Mouse (Mus musculus) heart, postnatal 14 days (tissue): ENCODE measurements around the gene Dusp27. TPM values are rescaled to one million over a fixed set of nuclear protein-coding genes. Genes with fewer than 3 reads are reported as not detected.
"Not testable (repeated sequence)": the region's sequence is repeated elsewhere in the genome, so short reads cannot be mapped to it uniquely, and the experiment has no call there.

Source experiments
- DNase-seq, 2 experiments: peaks; one replicate each; pipeline ENCODE4 v3.0.0; 2021 to 2022
- intact Hi-C: fragments of 180-260 bp; cut with DNase I; formaldehyde crosslinking; loops from one replicate; pipeline ENCODE4 v1.15.1; 2025
- total RNA-seq, 2 experiments: library from RNA; stranded (reverse); gene quantifications; 2 replicates each; pipeline ENCODE4 v1.2.3; 2021

Dusp27 gene
- total RNA-seq, 2 experiments from 2014 or later, result 44.1 to 44.9 TPM

DNA sequence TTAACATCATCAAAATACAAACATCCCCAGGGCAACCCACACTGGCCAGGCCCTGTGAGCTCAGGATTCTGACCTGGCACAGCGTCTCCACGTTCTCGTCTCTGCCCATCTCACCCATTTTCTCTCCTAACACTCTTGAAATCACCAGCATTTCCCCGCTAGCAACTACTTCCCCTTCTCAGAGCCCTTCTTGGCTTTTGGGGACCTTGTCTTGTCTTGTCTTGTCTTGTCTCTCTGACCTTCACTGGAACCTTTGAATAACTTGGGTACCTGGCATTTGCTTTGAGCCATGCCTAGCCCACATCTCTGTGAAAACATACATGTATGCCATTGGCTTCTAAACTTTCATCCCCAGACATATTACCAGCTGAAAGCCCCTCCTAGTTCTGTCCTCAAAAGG is 21.7 kb upstream of the Dusp27 start:
- intact Hi-C loops, result no loop called here
- no peak for DNase-seq

DNA sequence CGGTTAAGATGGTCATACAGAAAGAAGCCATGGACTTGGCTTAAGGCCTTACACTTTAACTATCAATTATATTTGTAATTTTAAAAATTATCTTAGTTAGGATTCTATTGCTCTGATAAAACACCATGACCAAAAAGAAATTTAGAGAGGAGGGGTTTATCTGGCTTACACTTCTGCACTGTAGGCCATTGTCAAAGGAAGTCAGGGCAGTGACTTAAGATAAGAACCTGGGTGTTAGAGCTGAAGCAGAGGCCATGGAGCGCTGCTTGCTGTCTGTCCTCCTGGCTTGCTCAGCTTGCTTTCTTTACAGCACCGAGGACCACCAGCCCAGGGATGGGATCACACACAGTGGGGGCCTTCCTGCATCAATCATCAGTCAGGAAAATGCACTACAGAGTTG is 19.9 kb upstream of the Dusp27 start:
- intact Hi-C loops, result no loop called here
- no peak for DNase-seq

DNA sequence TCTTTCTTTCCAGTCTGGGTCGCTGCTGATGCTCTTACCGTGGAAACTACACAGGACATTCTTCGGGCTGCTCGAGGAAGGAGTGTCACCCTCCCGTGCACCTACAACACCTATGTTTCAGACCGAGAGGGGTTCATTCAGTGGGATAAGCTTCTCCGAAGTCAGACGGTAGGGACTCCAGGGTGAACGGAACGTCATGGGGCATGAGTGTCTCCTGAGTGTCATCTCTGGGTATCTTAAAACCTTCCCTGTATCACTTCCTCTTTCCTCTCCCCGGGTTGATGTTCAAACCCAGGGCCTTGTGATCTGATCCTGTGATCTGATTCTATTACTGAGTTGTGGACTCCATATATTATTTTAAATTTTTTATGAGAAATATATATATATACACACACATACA is 18.9 kb upstream of the Dusp27 start:
- intact Hi-C loops, result no loop called here
- DNase-seq, result no peak

DNA sequence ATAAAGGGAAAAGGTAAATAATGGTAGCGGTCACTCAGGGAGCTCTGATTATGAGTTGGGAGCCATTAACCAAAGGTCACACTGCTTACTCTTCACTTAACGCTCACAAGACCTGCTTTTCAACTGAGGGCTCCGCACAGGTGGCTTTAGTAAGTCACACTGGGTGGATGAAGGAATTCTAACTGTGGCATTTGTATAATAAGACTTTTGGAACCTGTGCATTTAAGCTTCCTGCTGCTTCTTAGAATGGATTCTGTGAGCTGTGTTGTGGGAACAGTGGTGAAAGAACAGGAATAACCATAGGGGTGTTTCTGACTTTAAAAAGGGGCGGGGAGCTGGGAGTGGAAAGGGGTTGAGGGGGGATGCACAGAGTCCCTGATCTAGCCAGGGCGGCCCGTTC is 14.6 kb upstream of the Dusp27 start:
- no peak for DNase-seq
- intact Hi-C loops, result no loop called here

DNA sequence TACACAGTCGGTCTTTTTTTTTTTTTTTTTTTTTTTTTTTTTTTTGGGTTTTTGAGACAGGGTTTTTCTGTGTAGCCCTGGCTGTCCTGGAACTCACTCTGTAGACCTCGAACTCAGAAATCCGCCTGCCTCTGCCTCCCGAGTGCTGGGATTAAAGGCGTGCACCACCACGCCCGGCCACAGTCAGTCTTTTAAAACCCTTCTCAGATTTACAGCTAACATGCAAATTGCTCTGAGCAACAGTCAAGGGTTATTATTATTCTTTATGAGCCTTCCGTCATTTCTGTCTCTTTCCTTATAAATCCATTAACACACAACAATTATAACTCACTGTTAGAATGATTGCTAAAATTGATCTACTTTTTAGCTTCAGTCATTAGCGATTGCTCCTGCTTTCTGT is 14.1 kb upstream of the Dusp27 start:
- intact Hi-C loops, DNase-seq: not testable (repeated sequence)

DNA sequence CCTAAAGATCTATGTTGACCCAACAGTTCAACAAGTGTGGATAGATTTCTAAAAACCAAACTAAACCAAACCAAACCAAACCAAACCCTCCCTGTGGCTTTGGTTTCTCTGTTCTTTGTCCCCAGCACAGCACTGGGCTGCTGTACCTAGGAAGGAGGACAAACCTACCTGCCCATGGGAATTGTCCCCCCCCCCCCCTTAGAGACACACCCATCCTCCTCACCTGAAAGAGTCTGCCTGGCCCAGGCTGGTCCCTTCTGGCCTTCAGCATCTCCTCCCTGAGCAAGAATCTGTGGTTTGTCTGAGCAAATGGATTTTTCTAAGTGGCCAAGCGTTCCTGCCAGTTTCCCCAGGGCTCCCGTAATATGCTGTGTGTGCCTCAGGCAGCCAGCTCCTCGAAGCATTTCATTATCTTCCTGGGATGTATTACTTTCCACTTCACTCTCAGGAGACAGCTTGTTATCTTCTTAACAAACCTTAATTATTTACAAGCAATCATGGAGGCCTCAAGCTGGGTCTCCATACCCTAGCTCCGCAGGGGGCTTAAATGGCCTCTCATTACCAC is 12.0 kb upstream of the Dusp27 start:
- DNase-seq, result no peak
- intact Hi-C loops, result no loop called here

DNA sequence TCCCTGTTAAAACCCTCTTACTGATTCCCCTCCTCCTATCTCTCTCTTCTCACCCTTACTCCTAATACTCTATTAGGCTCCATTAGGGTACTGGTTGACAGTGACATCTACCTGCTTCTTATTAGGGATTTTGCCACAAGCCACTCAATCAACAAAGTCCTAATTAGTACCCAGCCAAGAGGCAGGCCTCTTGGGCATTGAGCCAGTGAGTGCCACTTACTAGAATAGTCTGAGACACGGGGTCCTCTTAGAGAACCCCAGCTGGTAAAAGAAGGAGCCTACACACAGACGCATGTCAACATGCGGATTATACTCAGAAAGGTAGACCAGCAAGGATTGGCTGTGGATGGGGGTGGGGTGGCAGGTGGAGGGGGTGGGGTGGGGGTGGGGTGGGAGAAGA is 11.4 kb upstream of the Dusp27 start:
- intact Hi-C loops, result no loop called here
- DNase-seq, result no peak

DNA sequence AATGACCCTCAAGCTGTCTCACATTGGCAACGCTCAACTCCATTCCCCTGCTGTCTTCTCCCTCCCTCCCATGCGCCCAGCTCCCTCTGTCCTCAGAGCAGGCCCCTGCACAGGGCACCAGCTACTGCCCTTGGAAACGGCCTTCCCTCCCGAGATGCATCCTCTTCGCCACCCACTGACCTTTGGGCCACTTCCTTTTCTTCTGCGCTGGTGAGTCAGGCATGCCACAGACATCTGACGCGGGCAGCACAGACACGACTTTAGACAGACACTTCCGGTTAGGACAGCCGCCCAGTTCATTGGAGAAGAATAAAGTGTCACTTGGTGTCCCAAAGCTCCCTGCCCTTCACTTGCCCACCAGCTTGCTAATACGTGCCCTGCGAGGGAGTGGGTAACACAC is 10.4 kb upstream of the Dusp27 start:
- peak in 1 of 2 experiments; percentile 16 for DNase-seq
- intact Hi-C loops, result no loop called here

DNA sequence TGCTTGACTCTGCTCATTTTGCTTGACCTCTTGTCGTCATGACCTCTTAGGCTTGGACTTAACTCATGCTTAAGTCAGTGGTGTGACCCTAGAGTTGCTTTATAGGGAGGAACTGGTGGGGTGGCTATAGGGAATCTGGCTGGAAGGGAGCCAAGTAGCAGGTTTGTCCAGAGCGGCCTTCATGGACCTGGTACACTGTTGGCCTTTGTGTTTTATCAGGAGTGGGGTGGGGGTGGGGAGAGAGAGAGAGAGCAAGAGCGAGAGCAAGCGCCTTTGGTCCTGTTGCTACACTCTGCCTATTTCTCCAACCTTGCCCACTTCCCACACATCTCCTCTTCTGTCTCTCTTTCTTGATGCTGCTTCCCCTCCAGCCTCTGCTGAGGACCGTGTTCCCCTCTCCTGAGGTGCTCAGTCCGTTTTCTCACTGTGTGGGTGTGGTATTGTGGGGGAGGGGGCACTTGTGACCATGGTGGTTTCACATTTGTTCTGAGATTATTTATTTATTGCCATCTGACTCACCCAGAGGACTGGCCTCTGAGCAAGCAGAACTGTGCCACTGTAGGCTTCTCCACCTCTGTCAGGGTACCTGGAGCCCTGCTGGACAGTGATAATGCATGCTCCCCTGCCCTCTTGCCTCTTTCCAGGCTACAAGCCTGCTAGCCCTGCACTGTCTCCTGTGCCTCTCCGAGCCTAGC is 9.7 kb upstream of the Dusp27 start:
- intact Hi-C loops, result no loop called here
- no peak for DNase-seq

DNA sequence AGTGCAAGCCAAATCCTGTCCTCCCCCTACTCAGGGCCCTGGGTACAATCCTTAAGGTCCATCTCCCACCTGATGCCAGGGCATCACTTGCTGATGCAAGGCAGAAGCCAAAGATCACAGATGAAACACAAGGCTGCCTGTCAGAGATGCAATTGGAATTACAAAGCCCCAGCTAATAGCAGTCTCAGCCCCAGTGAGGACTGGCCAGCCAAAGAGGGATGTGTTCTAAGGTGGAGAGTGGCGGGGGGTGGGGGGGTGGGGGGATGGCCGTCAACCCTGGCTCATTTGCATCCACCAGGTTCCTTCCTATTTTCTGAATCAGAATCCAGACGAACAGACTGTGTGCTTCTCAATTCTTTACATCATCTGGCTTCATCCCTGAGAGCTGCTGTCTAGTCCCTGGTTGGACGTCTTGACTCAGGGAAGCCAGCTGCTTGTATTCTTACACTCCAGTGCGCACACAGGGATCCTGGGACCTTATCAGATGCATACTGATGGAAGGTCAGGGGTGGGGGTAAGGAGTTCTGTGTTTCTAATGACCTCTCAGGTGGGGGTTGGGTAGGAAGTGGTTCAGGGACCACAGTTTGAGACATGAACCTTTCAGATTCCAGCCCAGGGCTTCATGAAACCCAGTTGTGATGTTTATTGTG is 7.5 kb upstream of the Dusp27 start:
- intact Hi-C loops, result no loop called here
- DNase-seq, result no peak

DNA sequence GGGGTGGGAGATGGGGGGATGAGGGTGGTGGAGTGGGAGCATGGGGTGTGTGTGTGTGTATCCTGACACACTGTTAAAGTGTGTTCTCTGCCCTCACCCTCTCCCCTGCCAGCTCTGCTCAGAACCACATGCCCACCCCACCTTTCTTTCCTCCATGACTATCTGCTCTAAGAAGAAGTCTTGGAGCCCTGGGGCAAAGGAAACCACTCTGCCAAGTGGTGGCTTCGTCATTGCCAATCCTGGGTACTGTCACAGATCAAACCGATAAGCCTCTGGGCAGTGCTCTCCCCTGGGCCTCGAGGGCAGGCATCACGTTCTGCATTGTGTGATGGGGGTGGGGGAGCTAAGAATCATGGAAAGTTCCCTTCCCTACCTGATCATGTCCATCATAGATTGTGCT is 4.6 kb upstream of the Dusp27 start:
- intact Hi-C loops, result no loop called here
- DNase-seq, result no peak

DNA sequence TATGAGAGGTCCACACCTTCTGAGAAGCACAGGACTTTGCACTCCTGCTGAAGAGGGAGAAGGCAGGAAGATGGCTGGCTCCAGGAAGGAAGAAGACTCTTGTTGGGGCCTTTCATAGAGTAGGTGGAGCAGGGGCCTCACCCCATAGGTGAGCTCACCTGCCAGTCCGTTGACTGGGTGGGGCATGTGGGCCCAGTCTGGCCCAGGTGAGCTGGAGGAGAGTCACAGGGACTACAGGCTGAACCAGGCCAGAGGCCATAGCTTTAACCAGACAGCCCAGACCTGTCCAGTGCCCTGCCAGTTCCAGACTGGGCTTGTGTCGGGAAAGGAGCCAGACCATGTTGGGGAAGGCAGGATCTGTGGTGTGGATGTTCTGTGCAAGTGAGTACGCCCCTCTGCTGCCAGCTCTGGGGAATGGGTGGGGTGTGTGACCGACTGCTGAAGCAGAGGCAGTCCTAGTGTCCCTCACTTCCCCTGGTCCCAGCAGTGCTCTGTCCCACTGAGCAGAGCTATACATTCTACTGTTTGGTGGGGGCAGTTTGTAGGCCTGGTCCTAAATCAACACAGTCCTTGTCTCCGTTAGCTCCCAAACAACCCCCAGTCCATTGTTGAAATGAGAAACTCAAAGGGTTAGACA is 2.6 kb upstream of the Dusp27 start, which contains the start of gene Gpa33:
Gpa33 (plus strand) TSS at position 15 of the 637 bp plus-strand sequence.
- intact Hi-C loops, result no loop called here
- DNase-seq, result no peak

DNA sequence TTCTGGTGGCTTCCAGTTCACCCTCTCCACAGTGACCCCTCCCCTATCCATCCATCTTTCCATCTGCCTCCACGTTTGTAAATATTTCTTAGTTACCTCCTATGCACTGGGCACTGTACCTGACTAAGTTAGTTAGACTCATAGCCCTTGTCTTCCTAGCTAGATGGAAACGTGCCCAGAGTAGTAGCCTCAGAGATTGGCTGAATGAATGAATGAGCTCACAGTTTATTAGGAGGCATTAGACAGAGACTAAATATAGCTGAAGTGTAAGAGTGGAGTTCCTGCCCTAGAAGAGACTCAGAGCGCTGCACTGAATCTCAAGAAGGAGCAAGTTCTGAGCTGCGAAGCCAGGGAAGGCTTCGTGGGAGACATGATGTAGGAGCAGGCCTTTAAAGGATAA is 829 bp upstream of the Dusp27 start:
- peak in 1 of 2 experiments; percentile 33 for DNase-seq
- intact Hi-C loops, result no loop called here

DNA sequence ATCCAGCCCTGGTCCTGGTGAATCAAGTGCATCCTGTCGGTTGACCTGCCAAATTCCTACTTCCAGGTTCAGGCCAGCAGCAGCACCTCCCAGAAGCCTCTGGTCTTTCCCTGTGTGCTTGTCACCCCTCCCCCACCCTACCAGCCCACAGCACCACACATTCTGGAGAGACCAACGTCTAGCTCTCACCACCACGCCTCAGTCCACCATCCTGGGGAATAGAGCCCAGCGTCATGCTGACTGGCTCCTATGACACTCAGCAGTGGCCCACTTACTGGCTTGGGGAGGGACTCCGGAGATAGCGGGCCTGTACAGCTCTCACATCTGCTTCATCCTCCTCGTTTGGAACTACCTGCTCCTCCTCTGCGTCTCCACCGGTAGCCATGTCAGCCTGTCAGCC is 927 bp downstream of the Dusp27 start:
- intact Hi-C loops, result no loop called here
- DNase-seq, result peak; percentile 19 to 54

DNA sequence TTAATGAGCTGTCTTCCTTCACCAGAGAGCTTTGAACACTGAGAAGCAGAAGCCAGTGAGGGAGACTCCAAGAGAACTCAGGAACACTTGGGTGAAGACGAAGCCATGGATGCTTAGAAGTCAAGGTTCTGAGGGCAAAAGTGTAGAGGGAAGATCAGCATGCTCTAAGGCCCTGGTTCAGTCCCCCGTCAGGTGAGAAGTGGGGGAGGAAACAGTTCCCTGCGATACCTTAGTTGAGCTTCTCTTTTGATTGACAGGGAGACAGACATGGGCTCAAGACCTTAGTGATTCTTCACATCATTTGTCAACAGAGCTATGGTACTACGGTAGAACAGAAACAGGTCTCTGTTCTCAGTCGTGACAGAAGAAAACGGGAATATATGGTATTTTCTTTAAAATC is 1.4 kb downstream of the Dusp27 start:
- no peak for DNase-seq
- intact Hi-C loops, result no loop called here

DNA sequence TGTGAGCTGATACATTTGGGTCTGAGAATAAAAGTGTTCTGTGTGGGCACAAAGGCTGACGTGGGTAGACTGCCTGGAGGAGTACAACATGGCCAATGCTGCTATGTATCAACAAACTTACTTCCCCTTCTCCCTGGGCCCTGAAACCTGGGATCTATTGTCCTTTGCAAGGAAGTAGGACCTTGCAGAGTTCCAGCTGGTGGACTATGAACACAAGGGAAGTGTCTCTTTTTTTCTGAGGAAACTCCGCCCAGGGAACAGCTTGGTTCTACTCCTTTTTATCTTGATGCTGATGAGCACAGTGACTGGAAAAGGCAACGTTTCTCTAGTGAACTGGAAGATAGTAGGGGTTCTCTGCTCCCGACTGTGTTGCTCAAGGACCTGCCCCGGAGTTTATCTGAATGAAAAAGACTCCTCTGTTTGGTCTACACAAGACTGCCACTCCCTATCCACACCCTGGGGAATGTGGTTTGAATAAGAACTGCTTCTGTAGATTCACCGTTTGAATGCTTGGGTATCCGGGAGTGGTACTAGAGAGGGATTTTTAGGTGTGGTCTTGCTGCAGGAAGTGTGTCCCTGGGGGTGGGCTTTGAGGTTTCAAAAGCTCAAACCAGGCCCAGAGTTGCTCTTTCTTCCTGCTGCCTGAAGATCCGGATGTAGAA is 2.7 kb downstream of the Dusp27 start:
- intact Hi-C loops, result no loop called here
- no peak for DNase-seq

DNA sequence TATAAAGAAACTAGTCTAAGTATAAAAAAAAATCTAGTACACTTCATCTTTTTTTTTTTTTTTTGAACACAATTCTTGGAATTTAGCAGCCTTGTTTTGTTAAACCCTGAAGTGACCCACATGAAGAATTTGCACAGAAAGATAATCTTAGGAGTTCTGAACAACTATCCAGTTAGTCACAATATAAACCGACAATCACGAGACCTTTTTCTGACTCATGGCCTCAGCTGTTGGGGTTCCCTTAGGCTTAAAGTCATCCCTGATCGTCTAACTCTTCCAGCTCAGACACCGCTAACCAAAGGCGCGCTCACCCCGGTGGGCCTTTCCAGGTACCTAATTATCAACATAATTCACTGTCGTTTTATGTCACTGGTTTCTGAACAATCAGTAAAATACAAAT is 4.0 kb downstream of the Dusp27 start:
- intact Hi-C loops, result no loop called here
- no peak for DNase-seq

DNA sequence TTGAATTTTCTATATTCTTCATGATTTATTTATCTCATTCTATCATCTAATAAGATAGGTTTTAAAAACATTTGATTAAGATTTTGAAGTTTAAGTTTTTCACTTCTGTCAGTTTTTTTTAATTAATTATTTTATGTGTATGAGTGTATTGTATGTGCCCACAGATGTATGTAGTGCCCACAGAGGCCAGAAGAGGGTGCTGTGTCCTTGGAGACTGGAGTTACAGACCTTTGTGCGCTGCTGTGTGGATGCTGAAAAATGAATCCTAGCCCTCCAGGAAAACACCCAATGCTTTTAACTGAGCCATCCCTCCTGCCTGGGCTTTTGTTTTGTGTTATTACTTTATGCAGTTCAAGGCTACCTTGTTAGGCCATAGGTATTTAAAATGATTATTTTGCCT is 4.7 kb downstream of the Dusp27 start:
- no peak for DNase-seq
- intact Hi-C loops, result no loop called here

DNA sequence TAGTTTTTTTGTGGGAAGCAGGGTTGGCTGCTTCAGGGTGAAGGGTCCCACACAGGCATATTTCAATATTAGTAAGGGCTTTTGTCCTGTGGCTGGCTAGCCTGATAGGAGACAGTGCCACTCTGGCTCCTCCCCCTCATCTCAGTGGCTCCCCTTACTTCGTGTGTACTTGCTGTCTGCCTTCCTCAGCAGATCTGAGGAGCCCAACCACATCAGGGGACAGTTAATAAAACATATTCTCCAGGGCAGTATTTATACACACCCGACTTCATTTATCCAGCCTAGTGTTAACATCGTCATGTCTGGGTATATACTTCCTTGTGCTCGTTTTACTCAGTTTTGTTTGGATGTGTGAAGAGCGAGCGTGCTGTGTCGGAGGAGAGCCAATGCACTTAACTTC is 5.6 kb downstream of the Dusp27 start:
- intact Hi-C loops, result no loop called here
- DNase-seq, result no peak

DNA sequence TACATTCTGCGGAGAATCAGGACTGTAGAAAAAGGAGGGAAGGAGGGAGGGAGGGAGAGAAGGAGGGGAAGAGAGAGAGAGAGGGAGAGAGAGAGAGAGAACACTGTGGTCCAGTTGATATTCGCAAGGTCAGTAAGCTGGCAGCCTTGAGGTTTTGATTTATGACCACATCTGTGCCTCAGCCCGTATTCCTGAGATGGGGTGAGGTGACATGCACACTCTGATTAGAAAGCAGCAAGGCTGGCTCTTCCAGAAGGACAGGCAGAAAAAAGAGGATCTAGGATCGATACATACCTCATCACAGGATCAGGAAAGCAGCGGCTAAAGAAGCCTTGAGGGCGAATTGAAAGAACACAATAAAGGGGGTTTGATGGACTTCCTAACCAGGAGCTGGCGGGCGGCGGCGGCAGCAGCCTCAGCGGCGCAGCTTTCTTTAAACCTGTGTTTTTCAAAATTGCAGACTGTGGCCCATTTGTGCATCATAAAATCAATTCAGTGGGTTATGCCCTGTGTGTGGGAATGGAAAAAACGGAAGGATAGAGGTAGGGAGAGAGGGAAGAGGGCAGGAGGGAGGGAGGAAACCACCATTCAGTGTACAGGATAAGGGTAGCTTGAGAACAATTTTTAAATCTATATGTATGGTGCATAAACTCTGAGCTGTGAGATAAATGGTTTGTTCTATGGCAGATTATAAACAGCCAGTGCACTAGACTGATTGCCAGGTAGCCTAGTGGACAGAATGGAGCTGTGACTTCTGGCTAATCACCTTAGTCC is 9.7 kb downstream of the Dusp27 start:
- intact Hi-C loops, result no loop called here
- no peak for DNase-seq
